Mouse (Mus musculus) neural tube, embryonic 15.5 days (tissue): ENCODE results near the gene Setx. TPM values are rescaled to one million over a fixed set of nuclear protein-coding genes. Genes with fewer than 3 reads are reported as not detected.

Source experiments
- ATAC-seq: fragments of 200-750 bp; cut with Nextera tagmentation; 2 replicates; pipeline ENCODE4 v1.8.0; 2017; ENCODE audit warnings: mild to moderate bottlenecking, moderate TSS enrichment, moderate library complexity; ENCODE audit not compliant: low FRiP score
- H3K27ac ChIP-seq: fragments of 300-500 bp; sonication (generic); replicated peaks from 2 replicates; pipeline ENCODE4 v1.5.1; 2015; ENCODE audit warnings: mild to moderate bottlenecking, inconsistent platforms
- H3K27me3 ChIP-seq: fragments of 300-500 bp; sonication (generic); replicated peaks from 2 replicates; pipeline ENCODE4 v1.6.1; 2015; ENCODE audit warnings: inconsistent platforms
- H3K36me3 ChIP-seq: fragments of 300-500 bp; sonication (generic); 2 replicates; pipeline ENCODE4 v1.6.1; 2015; ENCODE audit warnings: inconsistent platforms
- H3K4me1 ChIP-seq: fragments of 300-500 bp; sonication (generic); 2 replicates; pipeline ENCODE4 v1.6.1; 2015; ENCODE audit warnings: inconsistent platforms
- H3K4me2 ChIP-seq: fragments of 300-500 bp; sonication (generic); 2 replicates; pipeline ENCODE4 v1.6.1; 2015; ENCODE audit warnings: inconsistent platforms, mild to moderate bottlenecking, moderate library complexity
- H3K4me3 ChIP-seq: fragments of 300-500 bp; sonication (generic); replicated peaks from 2 replicates; pipeline ENCODE4 v1.5.1; 2015; ENCODE audit warnings: mild to moderate bottlenecking, inconsistent platforms
- H3K9ac ChIP-seq: fragments of 300-500 bp; sonication (generic); replicated peaks from 2 replicates; pipeline ENCODE4 v1.6.1; 2015; ENCODE audit warnings: mild to moderate bottlenecking, inconsistent platforms
- H3K9me3 ChIP-seq: fragments of 300-500 bp; sonication (generic); replicated peaks from 2 replicates; pipeline ENCODE4 v1.6.1; 2016; ENCODE audit warnings: inconsistent platforms
- WGBS: fragments of 180-500 bp; shearing (Covaris S2); methylation state at CpG from one replicate; pipeline ENCODE4 v1.1.7; 2015; ENCODE audit warnings: mixed read lengths; 5-methylcytosine and 5-hydroxymethylcytosine counted together
- polyA plus RNA-seq: library from polyadenylated mRNA; unstranded; fragments of >200 nt; fragmentation: Nextera tagmentation; extraction: Ambion mirVana; gene quantifications from 2 replicates; pipeline ENCODE4 v1.2.1, GENCODE M21; 2015

Gene Setx
- polyA plus RNA-seq, 1 experiment from 2014 or later = 10.2 TPM

DNA sequence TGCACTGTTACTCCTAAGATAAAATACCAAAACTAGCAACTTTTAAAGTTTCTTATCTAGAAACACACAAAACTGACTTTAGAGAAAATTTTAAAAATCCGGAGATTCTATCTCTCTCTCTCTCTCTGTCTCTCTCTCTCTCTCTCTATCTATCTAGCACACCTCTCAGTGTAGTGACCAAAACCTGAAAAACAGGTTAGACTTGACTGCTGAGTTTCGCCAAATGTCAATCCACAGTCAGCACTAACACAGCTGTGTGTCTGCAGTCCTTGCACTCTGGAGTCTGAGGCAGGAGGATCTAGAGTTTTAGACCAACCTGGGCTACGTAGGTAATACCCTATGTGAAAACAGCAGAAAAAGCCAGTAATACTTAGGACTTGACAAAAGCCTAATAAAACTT, 50.9 kb downstream of the Setx start:
- WGBS = 96% methylated on average over 3 of the region's 3 CpGs
- ATAC-seq = no peak
- Histone ChIP-seq H3K4me2 (no peak overlapping the region), H3K9me3 (no peaks in the 10 kb centered on the region), H3K27ac (no peak overlapping the region), H3K27me3 (no peaks in the 10 kb centered on the region), H3K9ac (no peak overlapping the region), H3K4me1 (no peaks in the 10 kb centered on the region), H3K4me3 (no peak overlapping the region), H3K36me3 (peaks cover 80% of the 10 kb centered on the region)

GRCm38 (mm10) chr2:29179810-29180209, 55.8 kb downstream of the Setx start:
- Histone ChIP-seq H3K36me3 (peaks cover 62% of the 10 kb centered on the region), H3K4me1 (no peaks in the 10 kb centered on the region), H3K27ac (no peak overlapping the region), H3K4me3 (no peak overlapping the region), H3K9ac (no peak overlapping the region), H3K4me2 (no peak overlapping the region), H3K9me3 (no peaks in the 10 kb centered on the region), H3K27me3 (no peaks in the 10 kb centered on the region)
- WGBS = 91% methylated on average over 4 of the region's 4 CpGs
- no peak for ATAC-seq

GRCm38 (mm10) chr2:29181111-29181510, 57.1 kb downstream of the Setx start:
- Histone ChIP-seq H3K4me2 (no peak overlapping the region), H3K9me3 (no peaks in the 10 kb centered on the region), H3K4me1 (no peaks in the 10 kb centered on the region), H3K27me3 (no peaks in the 10 kb centered on the region), H3K9ac (no peak overlapping the region), H3K36me3 (peaks cover 55% of the 10 kb centered on the region), H3K4me3 (no peak overlapping the region), H3K27ac (no peak overlapping the region)
- WGBS = 78% methylated on average over 2 of the region's 2 CpGs
- no peak for ATAC-seq

- no peak overlapping the region for H3K9ac ChIP-seq
- no peaks in the 10 kb centered on the region for H3K4me1 ChIP-seq
- ATAC-seq = no peak
- H3K4me3 ChIP-seq = no peak overlapping the region
- no peaks in the 10 kb centered on the region for H3K9me3 ChIP-seq
- WGBS = 73% methylated on average over 6 of the region's 6 CpGs
- peaks cover 33% of the 10 kb centered on the region for H3K36me3 ChIP-seq
- H3K27me3 ChIP-seq = no peaks in the 10 kb centered on the region
- no peak overlapping the region for H3K4me2 ChIP-seq
- no peak overlapping the region for H3K27ac ChIP-seq
Observed at GRCm38 (mm10) chr2:29183266-29183924, 59.4 kb downstream of the Setx start.

DNA sequence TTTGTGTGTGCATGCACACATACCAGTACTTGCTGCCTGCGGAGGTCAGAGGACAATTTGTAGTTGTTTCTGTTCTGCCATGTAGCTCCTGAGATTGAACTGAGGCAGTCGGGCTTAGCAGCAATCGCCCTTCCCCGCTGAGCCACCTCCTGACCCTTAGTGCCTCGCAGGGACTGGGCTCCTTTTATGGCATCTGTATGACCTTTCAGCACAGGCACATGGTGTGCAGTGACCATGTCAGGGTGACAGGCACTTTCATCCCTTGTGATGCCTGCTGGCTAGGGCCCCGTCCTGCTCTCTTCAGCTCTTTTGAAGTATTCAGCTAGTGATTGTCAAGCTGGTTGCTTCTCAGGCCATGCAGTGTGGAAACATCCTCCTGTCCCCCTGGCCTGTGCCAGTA, 62.2 kb downstream of the Setx start:
- no peak overlapping the region for H3K27ac ChIP-seq
- H3K4me2 ChIP-seq = no peak overlapping the region
- H3K27me3 ChIP-seq = no peaks in the 10 kb centered on the region
- ATAC-seq = no peak
- WGBS = 29% methylated on average over 6 of the region's 6 CpGs
- H3K36me3 ChIP-seq = peaks cover 7% of the 10 kb centered on the region; the same call in 1 of the 2 replicates
- no peak overlapping the region for H3K4me3 ChIP-seq
- no peak overlapping the region for H3K9ac ChIP-seq
- no peaks in the 10 kb centered on the region for H3K9me3 ChIP-seq
- peaks cover 8% of the 10 kb centered on the region for H3K4me1 ChIP-seq

- Histone ChIP-seq H3K4me3 (no peak overlapping the region), H3K27me3 (peaks cover 4% of the 10 kb centered on the region; the same call in 1 of the 2 replicates), H3K4me1 (peaks cover 38% of the 10 kb centered on the region), H3K4me2 (no peak overlapping the region), H3K9me3 (no peaks in the 10 kb centered on the region), H3K9ac (no peak overlapping the region), H3K36me3 (no peaks in the 10 kb centered on the region), H3K27ac (no peak overlapping the region)
- WGBS = 84% methylated on average over 7 of the region's 7 CpGs
- no peak for ATAC-seq
Observed at GRCm38 (mm10) chr2:29190392-29190791, 66.4 kb downstream of the Setx start.

GRCm38 (mm10) chr2:29191216-29192215, 67.5 kb downstream of the Setx start:
- peak; percentile 16; the same call in 1 of the 2 replicates for ATAC-seq
- H3K27me3 ChIP-seq = peaks cover 11% of the 10 kb centered on the region
- no peak overlapping the region for H3K4me3 ChIP-seq
- H3K9me3 ChIP-seq = no peaks in the 10 kb centered on the region
- H3K9ac ChIP-seq = no peak overlapping the region
- WGBS = 44% methylated on average over 10 of the region's 10 CpGs
- H3K27ac ChIP-seq = 0 out of 2 replicates have a peak overlapping the region, but pooled peaks have one; percentile 2
- peaks cover 42% of the 10 kb centered on the region for H3K4me1 ChIP-seq
- no peaks in the 10 kb centered on the region for H3K36me3 ChIP-seq
- no peak overlapping the region for H3K4me2 ChIP-seq

GRCm38 (mm10) chr2:29192629-29193278, 68.8 kb downstream of the Setx start:
- Histone ChIP-seq H3K27me3 (peaks cover 14% of the 10 kb centered on the region), H3K4me2 (no peak overlapping the region), H3K36me3 (no peaks in the 10 kb centered on the region), H3K27ac (no peak overlapping the region), H3K4me3 (no peak overlapping the region), H3K4me1 (peaks cover 42% of the 10 kb centered on the region), H3K9me3 (no peaks in the 10 kb centered on the region), H3K9ac (no peak overlapping the region)
- ATAC-seq = no peak
- WGBS = 85% methylated on average over 8 of the region's 8 CpGs

GRCm38 (mm10) chr2:29193819-29194546, 70.0 kb downstream of the Setx start:
- WGBS = 20% methylated on average over 16 of the region's 16 CpGs
- H3K4me3 ChIP-seq = peak overlapping the region; percentile 52
- ATAC-seq = no peak
- no peak overlapping the region for H3K27ac ChIP-seq
- H3K36me3 ChIP-seq = no peaks in the 10 kb centered on the region
- 0 out of 2 replicates have a peak overlapping the region, but pooled peaks have one; percentile 55 for H3K9ac ChIP-seq
- H3K4me2 ChIP-seq = peak overlapping the region; percentile 99
- no peaks in the 10 kb centered on the region for H3K9me3 ChIP-seq
- H3K4me1 ChIP-seq = peaks cover 42% of the 10 kb centered on the region
- peaks cover 14% of the 10 kb centered on the region for H3K27me3 ChIP-seq

DNA sequence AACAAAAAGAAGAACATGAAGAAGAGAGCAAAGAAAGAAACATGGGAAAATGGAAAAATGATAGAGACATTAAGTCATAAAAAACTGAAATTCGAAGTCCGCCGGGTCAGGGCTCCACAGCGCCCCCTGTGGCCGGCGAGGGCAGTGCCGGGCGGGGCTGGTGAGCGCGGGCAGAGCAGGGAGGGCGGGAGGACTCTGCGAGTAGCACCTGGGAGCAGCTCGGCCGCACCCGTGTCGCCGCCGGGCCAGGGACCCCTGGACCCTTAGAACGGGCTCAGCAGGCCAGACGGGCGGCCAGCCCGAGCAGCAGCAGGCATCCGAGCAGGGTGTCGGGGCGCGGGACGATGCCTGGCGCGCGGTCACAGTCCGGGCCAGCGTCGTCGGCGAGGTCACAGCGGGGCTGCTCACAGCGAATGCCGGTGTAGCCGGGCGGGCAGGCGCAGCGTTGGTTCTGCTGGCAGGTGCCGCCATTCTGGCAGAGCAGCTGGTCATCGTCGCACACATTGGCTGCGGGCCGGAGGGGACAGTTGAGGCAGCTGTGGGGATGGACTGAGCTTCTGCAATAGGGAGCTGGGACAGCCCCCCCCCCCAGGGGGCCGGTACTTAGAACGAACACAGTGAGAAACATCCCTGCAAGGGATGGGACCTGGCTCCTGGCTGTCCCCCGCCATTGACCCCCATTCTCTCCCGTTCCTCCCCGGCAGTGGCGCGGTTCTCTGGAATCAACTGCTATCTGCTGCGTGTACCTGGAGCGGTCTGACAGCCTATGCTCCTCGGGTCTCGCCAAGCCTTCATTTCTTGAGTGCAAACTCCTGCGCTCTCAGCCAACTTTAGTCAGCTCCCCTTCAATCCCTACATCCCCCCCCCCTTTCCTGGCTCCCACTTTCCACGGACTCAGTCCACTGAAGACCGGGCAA, 70.8 kb downstream of the Setx start:
- peak; percentile 67 for ATAC-seq
- Histone ChIP-seq H3K9me3 (no peaks in the 10 kb centered on the region), H3K4me3 (peak overlapping the region; percentile 52), H3K4me2 (peak overlapping the region; percentile 99), H3K27me3 (peaks cover 14% of the 10 kb centered on the region), H3K4me1 (peaks cover 42% of the 10 kb centered on the region), H3K27ac (no peak overlapping the region), H3K36me3 (no peaks in the 10 kb centered on the region), H3K9ac (peak overlapping the region; percentile 55)
- under 1% methylated on average over 61 of the region's 61 CpGs for WGBS
